Mouse (Mus musculus): Measurements from ENCODE around the gene Nosip.

DNA sequence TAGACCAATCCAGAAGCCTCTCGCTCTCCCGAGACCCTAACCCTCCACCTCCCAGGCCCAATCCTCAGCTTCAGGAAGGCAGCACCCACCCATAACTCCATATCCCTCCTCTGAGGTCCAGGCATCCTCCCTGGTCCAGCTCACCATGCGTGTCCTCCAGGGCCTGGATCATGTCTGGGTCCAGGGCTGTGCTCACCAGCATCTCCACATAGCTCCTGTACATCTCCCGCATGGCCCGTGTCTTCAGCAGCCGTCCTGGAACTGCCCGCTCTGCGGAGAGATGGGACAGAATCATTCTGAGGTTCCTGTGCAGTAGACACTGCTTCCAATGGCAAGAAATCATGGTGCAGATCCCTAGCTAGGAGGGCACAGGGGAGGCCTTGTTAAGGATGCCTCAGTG, 31.4 kb upstream of the Nosip start:
- no peak for TF ChIP-seq GATA1 (IDR thresholded peaks at IDR 0.05; ENCODE audit: low read length)
- TF ChIP-seq TAL1 (IDR thresholded peaks at IDR 0.05; ENCODE audit: low read length): no peak
